10 mouse cellular contexts compared by ENCODE assay signal in the genomic region with DNA sequence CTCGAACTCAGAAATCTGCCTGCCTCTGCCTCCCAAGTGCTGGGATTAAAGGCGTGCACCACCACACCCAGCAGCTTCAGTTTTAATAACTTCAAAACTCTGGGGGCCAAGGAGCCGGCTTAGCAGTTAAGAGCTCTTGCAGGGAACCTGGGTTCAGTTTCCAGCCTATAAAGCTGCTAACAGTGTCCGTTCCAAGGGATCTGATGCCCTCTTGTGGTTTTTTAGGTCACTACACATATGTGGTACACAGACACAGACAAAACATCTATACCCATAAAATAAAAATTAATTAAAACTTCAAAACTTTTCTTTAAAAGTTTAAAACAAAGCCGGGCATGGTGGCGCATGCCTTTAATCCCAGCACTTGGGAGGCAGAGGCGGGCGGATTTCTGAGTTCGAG. TPM values are rescaled to one million over a fixed set of nuclear protein-coding genes. Genes with fewer than 3 reads are reported as not detected.
DNase-seq lines count a peak whose midpoint lies in the region; ATAC-seq and TF ChIP-seq lines count a peak whose summit lies in the region.
"Had no signal": no experiment of that assay in that cellular context is flagged by ENCODE, and none has a peak within 500 bp of the region (broad histone marks: within the 10 kb centered on the region; RNA-seq: fewer than 3 reads in every experiment).

No protein-coding gene starts in this region.

- peak; percentile 70 for TF ChIP-seq CTCF in Patski (IDR thresholded peaks at IDR 0.05)

- POLR2A ChIA-PET in Patski (lab: Charles Lee), result no interaction called here

- DNase-seq in cerebellum, adult 8-10 months, result peak; percentile 17
- no peak for DNase-seq in cerebellum, adult 11 months
- peak; percentile 42 to 55 for DNase-seq in left cerebral cortex, postnatal 14 days (ENCODE audit: low spot score in 2 of 2)
- DNase-seq in left cerebral cortex, adult 11 months (ENCODE audit: low spot score), result no peak
- no peak for DNase-seq in Patski (ENCODE audit: low read depth, low spot score)
- peak; percentile 48 for DNase-seq in lung, postnatal 25 days (ENCODE audit: low spot score)
- no peak for DNase-seq in urinary bladder, postnatal 10 days (ENCODE audit: low spot score)

- H3K27me3 ChIP-seq in Patski, result peaks cover 42% of the 10 kb centered on the region
- H3K27me3 ChIP-seq: hindbrain, embryonic 15.5 days had no signal

- in situ Hi-C loops in Patski (cut with MboI; ENCODE audit: low pct_unique_long_range_greater_than_20kb), result loop anchor here (5.0 kb wide), 1 partner anchor 175 kb away; no protein-coding TSS in a partner anchor

- ATAC-seq in Patski, result no peak
- ATAC-seq in erythroid progenitor cell, adult 5-6 weeks (replicated peaks; ENCODE audit: low FRiP score, poor library complexity, severe bottlenecking), result peak; percentile 72; the same call in 1 of the 2 replicates

- CTCF ChIA-PET in Patski (lab: Charles Lee), result interaction anchor here (0.9 to 3.1 kb wide), 7 partner anchors 10 to 179 kb away, joined by 3 to 25 read pairs (median 3); no protein-coding TSS in a partner anchor

- intact Hi-C loops in left cerebral cortex, postnatal 14 days (cut with DNase I), result loop anchor here (5.0 to 10.0 kb wide), 3 partner anchors 65 to 342 kb away; no protein-coding TSS in a partner anchor

RNA-seq across cellular contexts. Expression of a gene that starts 27.3 kb away (rescaled TPM):
- total RNA-seq in left cerebral cortex, postnatal 14 days (2021), result 100 to 1,000 TPM; 125 to 144 TPM
- polyA plus RNA-seq in Patski (2021), result 139 TPM
- 125 and 137 TPM in 2 replicates for total RNA-seq in erythroid progenitor cell, adult 5-6 weeks (2015; ENCODE audit: low replicate concordance)
- 121 and 150 TPM in 2 replicates for total RNA-seq in erythroid progenitor cell, adult 5-6 weeks (2017; ENCODE audit: low replicate concordance)

RNA-seq across cellular contexts. Expression of a gene that starts 37.4 kb away (rescaled TPM):
- 100 to 1,000 TPM; 260 to 269 TPM for total RNA-seq in left cerebral cortex, postnatal 14 days (2021)
- polyA plus RNA-seq in Patski (2021), result 267 TPM
- total RNA-seq in erythroid progenitor cell, adult 5-6 weeks (2015; ENCODE audit: low replicate concordance), result 64.6 and 87.9 TPM in 2 replicates
- 21.9 and 47.5 TPM in 2 replicates for total RNA-seq in erythroid progenitor cell, adult 5-6 weeks (2017; ENCODE audit: low replicate concordance)

RNA-seq across cellular contexts. Expression of a gene that starts 48.1 kb away (rescaled TPM):
- total RNA-seq in left cerebral cortex, postnatal 14 days (2021), result 10 to 100 TPM in 1 of 2 experiments, 1 to 10 TPM in 1; 9.1 to 11.7 TPM
- 18.9 TPM for polyA plus RNA-seq in Patski (2021)
- not detected in 2 replicates for total RNA-seq in erythroid progenitor cell, adult 5-6 weeks (2015; ENCODE audit: low replicate concordance)
- total RNA-seq in erythroid progenitor cell, adult 5-6 weeks (2017; ENCODE audit: low replicate concordance), result 0.64 TPM in 1 of 2 replicates, not detected in the other

RNA-seq across cellular contexts. Expression of a gene that starts 51.9 kb away (rescaled TPM):
- not detected for total RNA-seq in left cerebral cortex, postnatal 14 days (2021)
- not detected for polyA plus RNA-seq in Patski (2021)
- total RNA-seq in erythroid progenitor cell, adult 5-6 weeks (2015; ENCODE audit: low replicate concordance), result not detected in 2 replicates
- not detected in 2 replicates for total RNA-seq in erythroid progenitor cell, adult 5-6 weeks (2017; ENCODE audit: low replicate concordance)
- polyA plus RNA-seq: hindbrain, embryonic 15.5 days; myocyte had no signal

Comparison
In these comparisons a context has a peak if more than half of its experiments do, and no peak if none do; other contexts are left out.
1. DNase-seq: peak in cerebellum, adult 8-10 months (single experiment), left cerebral cortex, postnatal 14 days (2 of 2) and lung, postnatal 25 days (single experiment); none in cerebellum, adult 11 months (single experiment), left cerebral cortex, adult 11 months (single experiment), Patski (single experiment) and urinary bladder, postnatal 10 days (single experiment).
2. RNA of a gene that starts 48.1 kb away (total RNA-seq): 9.1 to 11.7 TPM in left cerebral cortex, postnatal 14 days; 0.64 TPM in erythroid progenitor cell, adult 5-6 weeks; every median in the first group is over 4 times any median in the second.